Mouse (Mus musculus): ENCODE results near the gene Slc45a3.

The Slc45a3 gene

DNA sequence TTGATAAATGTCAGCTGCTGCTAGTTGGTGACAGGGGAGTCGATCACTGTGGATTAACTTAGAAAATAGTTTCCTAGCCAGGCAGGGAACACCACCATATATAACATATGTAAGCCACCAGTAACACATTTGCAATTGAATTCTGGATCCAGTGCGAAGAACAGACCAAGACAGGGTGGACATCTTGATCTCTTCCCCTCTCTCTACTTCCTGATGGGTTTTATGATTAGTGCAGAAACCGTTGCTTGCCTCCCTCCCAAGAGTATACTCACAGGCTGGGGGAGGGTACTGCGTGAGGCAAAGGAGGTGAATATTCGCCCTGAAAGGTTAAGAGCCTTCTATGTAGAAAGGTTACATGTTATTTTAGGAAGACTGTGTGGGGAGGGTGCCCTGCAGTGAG is 3.1 kb downstream of the Slc45a3 start:
- no peak for DNase-seq

DNA sequence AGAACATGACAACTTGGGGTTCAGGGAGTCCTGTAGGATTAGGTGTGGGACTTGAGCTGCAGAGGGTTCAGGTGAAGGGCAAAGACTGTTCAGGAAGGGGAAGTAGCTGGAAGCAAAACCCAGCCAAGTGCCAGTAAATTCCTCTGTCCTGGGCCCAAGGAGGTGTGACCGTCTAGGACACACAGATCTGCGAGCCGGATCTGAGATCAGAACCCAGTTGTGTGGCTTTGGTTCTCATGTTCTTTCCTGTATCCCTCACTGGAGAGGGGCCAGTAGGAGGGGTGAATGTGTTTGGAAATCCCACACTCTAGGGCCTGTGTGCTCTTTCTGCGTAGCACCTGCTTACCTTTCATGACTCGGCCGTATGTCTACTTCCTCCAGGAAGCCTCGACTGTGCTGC is 4.6 kb downstream of the Slc45a3 start:
- DNase-seq: no peak

DNA sequence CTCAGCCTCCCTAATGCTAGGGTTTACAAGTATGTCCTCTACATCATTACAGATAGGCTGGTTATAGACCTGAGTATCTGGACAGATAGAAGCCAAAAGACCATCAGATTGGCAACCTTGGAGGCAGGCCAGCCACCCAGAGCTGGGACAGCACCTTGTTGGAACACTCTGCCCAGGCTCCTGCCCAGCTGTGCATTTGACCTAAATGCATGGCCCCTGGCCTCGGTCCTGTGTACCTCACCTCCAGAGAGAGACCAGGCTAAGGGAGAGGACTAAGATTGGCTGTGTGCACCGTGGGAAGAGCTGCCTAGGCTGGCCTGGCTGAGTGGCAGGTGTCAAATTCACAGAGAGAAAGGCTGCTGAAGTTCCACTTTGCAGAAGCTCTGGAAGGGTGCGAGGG is 5.8 kb downstream of the Slc45a3 start:
- DNase-seq: no peak

DNA sequence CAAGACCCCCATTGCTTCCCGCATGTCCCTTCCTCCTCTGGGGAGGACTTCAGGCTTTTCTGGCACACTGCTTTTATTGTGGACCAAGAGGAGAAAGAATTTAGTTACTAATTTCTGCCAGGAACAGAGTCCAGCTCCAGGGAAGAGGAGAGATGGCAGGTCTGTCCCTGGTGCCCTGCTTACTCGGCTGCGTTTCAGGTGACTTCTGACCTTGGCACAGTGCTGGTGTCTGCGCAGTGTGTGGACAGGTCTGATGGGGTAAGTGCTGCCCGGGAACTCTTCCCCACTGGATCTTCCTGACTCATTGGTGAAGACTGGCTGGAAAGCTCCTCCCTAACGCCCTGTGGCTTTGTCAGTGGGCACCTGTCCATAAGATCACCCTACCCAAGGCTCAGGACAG is 6.2 kb downstream of the Slc45a3 start:
- no peak for DNase-seq

DNA sequence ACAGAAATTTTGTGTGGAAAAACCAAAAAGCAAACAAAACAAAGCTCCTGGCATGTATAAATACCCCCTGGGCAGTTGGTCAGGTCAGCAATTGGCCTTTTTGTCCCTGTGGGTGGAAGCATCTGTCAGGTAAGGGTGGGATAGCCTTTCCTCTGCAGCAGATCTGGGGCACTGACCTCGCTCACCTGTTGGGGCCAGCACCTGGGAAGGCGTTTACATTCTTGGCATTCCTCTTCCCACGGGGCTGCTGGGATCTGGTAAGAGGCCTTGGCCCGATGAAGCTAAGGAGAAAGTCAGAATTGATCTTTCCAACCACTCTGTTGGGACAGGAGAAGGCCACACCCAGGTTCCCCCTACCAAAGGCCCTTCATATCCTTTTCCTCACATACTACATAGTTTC is 7.1 kb downstream of the Slc45a3 start:
- DNase-seq: no peak

DNA sequence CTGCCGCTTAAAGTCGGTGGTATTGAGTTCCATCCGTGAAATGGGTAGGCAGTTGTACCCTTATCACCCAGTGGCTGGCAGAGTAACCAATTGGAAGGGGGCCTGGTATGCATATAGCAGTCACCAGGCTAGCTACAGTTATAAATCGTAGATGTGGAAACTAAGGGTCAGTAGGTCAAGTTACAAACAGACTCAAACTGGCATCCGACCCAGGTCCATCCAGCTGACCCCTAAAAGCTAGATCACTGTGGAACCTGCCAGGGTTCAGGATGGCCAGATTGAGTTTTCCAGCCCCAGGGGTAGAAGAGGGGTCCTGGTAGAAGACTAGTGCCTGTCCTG is 7.5 kb downstream of the Slc45a3 start:
- no peak for DNase-seq

DNA sequence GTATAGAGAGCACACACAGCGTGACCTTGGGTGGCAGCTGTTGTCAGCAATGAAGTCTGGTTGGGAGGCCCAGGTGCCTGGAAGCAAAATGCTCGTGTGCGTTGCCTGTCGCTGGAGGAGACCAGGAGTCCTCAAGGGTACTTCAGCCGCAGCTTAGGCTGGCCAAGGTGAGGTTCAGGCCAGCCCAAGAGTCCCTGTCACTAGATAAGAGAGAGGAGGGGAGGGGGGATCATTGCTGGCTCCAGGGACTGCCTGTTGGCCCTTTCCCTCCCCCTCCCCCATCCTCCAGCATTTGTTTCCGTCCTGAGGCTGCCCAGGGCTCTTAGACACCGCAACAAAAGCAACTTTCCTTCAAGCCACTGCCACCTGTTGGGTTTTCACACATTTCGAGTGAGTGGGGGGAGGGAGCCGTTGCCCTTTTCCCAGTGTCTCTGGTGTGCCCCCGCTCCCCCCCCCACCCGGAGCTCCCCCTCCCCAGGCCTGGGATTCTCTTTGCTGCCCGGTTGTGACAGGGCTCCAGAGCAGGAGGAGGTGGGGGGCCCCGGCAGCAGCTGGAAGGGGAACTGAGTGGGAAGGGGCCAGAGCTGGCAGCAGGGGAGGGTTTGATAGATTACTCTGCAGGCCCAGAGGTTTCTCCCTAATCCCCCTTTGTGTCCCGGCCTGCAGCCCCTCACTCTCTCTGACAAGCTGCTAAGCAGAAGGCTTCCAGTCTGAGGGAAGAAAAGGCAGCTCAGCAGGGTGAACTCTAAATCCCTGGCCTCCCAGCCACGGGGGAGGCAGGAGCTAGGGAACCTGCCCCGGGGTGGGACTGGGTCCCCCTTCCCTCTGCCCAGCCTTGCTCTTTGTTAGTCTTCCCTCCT is 8.1 kb downstream of the Slc45a3 start:
- DNase-seq: no peak

DNA sequence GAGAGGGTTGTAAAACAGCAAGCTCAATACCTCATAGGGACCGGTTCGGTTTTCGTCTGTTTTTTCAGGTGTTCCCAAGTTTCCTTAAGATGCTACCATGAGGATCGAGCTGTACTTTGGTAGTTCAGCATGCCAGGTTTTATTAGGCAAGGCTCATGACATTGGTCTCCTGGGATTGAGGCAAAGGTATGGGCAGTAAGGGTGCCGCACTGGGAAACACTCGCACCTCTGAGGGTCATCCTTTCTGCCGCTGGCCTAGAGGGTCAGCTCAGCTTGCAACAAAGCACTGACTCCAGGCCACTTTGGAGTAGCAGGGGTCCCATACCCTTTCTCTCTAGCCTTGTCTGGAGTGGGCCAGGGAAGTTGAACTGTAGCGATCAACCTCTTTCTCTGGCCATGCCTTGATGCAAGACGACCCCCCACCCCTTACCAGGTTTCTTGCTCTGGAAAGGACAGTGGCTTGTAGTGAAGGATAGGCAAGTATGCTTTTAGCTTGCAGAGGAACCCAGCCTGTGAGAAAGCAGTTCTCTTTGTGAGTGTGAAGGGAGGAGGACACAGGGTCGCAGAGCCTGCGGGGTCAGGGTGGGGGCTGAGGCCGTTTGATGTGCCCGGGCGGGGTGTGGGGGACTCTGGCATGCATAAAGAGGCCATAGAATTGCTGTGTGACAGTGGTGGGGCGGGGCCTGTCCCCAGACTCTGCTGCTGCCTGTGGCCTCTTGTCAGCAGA is 9.2 kb downstream of the Slc45a3 start:
- no peak for DNase-seq

DNA sequence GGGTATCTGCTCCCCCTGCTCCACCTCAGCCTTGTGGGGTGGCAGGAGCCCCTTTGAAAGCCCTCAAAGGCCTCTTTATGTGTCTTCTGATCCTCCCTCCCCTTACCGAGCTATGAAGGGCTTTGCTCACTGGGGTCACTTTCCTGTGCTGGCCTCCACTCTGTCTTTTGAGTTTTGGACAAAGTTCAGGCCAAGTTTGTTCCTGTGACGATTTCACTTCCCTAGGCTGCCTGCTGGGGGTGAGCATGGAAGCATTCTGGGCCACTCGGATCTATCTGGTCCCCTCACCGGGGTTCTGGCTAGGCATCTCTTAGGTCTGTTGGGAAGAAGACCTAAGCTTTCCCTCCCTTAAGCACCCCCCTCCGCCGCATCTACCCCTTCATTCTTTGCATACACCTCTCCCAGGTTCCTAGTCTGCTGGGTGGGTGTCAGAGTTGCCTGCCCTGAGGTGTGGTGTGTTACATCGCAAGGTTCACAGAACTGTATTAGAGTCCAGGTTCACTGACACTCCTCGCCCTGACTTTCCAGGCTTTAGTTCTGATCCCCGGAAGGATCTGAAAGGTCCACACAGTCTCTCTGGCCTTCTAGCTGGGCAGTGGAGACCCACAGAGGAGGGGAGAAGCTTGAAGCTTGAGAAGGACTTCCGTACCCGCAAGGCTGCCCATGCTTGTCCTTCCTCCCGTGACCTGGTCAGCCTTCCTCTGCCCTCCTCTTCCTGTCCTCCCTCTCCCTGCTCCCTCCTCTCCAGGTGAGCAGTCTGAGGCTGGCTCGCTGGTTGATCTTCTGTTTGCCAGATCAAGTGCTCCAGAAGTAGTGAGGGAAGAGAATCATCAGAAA is 9.9 kb downstream of the Slc45a3 start:
- no peak for DNase-seq

DNA sequence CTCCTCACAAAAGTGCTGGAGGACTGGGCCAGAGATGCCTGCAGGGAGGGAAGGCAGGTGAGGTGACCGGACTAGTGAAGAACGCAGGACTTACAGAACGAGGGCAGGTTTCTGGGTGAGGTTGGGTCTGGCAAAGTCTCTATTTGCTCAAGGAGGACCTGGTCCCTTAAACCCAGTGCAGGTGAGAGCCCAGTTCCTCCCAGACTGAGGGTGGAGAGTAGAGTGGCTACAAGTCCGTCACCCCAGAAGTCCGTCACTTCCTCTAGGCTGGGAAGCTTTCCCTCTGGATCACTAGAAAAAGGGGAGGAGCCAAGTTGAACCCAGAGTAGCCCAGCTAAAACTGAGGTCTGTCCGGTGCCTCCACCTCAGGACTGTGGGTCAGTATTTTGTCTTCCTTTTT is 11.2 kb downstream of the Slc45a3 start:
- no peak for DNase-seq

DNA sequence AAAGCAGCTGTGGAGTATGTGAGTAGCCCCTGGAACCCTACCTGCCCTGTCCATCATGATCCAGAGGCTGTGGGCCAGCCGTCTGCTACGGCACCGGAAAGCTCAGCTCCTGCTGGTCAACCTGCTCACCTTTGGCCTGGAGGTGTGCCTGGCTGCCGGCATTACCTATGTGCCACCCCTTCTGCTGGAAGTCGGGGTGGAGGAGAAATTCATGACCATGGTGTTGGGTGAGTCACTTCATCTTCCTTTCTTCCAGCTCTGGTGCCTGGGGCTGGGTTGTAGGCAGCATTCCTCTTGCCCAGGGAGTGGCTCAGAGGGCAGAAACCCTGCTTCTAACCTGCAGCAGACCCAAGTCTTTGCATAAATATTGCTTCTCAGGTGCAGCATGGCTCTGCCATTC is 14.1 kb downstream of the Slc45a3 start:
- DNase-seq: no peak

DNA sequence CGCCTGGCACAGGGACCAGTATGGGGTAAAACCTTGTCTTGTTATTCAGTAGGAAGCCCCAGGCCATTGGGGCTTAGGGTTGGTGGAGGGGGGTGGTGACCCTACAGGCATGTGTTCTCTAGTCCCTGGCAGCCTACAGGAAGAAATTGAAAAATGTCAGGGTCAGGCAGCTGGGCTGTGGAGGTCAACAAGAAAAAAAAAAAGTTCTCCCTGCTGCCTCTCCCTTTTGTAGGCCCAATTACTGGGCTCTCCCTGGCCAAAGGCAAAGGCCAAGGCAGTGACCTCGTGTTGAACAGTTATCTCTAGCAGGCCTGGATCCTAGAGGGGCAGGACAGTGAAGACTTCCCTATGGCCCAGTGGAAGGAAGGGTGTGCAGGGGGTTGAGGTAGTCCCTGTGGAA is 17.7 kb downstream of the Slc45a3 start:
- no peak for DNase-seq

DNA sequence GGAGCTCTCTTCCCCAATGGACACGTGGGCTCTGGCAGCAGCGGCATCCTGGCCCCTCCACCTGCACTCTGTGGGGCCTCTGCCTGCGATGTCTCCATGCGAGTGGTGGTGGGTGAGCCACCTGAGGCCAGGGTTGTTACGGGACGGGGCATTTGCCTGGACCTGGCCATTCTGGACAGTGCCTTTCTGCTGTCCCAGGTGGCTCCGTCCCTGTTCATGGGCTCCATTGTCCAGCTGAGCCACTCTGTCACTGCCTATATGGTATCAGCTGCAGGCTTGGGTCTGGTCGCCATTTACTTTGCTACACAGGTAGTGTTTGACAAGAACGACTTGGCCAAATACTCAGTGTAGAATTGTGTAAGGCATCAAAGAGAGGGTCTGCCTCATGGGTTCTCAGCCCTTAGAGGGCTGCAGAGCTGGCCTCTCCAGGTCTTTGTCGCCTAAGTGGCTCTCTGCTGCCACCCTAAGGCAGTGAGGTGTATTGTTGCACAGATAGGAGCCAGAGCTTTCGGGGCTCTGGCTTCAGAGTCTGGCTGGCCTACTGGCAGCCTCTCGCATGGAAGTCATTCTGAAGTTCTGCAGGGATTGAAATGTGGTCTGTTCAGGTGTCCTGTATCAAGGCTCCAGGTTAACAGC is 18.7 kb downstream of the Slc45a3 start:
- peak; percentile 87 to 88 for DNase-seq

DNA sequence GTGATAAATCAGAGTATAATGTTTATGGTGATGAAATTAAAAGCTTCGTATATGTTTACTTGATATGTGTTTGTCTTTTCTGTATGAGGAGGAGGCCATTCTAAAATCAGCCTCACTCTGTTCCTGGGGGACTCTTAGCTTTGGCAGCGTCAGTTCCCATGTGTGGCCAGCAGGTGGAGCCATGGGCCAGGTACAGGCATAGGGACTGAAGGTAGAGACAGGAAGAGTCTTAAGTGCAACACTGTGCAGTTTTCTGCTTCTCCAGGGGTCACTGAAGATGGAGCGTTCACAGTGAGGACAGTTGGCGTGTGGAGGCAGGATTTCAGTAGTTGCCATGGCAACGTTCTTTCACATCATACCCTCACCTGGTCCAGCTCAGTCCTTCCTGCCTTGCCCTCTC is 20.1 kb downstream of the Slc45a3 start:
- DNase-seq: peak; percentile 90 to 91

DNA sequence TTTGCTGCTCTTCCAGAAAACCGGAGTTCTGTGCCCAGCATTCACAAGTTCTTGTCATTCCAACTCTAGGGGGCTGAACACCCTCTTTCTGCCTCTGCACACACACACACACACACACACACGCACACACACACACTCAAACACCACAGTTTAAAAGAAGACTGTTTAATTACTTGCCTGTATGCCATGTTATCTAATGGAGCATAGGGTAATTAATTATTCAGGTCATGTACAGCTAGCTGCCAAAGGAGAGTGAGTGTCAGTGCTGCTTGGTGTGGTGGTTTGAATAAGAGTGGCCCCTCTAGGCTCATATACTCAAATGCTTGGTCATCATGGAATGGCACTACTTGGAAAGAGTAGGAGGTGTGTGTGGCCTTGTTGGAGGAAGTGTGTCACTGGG is 21.0 kb downstream of the Slc45a3 start:
- DNase-seq: no peak

DNA sequence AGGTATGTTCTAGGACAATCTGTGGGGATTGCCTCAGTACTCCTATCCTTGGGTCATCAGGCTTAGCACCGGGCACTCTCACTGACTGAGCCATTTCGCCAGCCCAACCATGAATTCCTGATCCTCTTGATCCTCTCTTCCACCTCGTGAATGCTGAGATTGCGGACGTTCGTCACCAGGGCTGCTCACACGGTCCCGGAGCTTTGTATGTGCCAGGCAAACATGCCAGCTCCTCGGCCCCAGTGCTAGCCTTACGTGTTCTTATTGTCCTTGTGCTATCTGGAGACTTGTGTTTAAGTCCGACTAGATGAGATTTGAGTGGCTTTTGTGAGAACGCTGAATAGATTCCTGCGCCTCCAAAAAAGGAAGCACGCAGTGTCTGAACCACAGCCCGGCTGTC is 24.7 kb downstream of the Slc45a3 start:
- DNase-seq: no peak

DNA sequence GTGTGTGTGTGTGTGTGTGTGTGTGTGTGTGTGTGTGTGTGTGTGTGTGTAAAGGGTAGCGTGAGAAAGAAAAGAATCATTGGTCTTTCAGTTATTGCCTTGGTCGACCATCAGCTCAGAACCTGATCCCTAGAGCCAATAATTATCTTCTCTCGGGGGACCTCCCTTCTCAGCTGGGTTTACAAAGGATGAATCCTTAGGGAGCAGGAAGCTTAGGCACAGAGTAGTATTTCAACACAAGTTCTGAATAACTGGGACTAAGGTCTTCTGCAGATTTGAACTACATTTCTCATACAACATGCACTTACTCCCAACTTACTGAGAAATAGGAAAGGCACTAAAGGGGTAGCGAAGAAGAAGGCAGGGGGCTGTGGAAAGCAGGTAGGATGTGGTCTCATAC is 26.7 kb downstream of the Slc45a3 start:
- no peak for DNase-seq

DNA sequence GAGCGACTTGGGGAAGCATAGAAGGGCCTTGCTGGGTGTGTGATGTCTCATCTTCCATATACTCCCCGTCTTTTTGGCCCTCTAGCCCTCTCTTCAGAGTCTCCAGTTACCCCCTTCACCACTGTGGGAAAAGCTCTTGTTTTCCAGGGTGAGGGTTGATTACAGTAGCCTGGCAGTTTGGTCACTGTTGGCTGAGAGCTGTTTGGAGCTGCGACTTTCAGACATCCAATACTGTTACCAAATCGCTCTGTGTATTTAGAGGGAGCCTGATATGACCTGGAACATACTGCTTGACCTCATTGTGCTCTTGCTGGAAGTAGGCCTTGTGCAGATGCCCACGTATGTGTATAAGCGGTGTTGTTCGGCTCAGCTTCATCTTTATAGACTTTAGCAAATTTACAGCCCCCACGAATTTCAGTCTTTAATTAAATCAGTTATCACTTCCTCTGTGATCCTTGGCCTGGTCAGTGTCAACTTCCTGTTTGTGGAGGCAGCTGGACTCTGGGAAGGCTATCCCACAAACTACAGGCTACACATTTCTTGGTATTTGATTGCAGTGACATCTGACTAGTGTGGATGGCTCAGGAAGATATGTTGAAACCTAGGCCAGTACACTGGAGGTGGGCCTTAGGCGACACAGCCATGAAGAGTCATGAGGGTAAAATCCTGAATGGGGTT is 27.5 kb downstream of the Slc45a3 start:
- DNase-seq: no peak

DNA sequence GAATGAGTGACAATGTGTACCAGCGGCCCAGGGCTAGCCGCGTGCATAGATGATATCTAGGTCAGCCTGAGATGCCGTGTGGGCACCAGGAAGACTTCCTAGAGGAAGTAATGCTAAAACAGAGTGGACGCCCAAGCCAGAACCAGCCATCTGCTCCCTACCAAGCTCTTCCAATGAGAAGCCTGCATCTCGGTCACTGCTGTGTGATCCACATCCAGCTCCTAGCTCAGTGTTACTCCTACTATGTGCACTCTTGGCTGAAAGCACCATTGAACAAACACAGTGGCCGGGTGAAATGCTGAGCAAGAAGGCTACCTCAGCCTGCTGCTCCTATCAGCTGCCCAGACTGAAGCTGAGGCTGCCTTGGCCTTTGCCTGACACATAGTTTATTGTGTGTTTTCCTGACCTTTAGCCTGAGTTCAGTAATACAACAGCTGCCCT is 29.8 kb downstream of the Slc45a3 start:
- no peak for DNase-seq

DNA sequence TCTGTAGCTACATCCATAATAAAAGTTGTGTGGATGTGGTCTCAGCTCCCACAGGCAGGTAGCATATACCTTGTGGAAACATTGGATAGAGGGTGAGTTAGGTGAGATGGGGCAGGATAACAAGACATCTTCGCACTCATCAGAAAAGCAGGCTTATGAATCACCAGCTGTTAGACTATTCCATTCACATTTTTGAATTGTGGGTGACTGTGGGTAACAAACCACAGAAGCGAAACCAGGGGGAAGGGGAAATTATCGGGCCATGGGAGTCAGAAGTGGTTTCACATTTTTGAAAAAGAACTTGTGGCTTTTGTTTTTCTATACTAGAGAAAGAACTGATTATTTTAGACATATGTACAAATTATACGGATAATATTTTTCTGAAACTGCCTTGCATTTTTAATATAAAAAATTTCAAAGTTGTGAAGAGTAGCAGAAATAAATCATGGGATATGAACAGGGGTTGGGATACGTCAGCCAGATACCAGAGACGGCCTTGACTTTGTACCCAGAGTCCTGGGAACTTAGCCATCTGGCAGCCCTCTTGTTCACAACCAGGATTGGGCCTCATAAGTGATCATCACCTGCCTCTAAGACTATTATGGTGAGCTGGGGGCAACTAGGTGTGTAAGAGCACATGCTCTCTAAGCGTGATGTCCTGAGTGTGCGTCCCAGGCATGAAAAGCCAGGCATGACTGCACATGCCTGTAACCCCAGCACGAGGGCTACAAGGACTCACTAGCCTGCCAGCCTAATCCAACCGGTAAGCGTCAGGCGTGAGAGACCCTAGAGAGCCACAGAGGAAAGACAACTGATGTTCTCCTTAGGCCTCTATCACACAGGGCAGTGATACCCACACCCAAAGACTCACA is 30.6 kb downstream of the Slc45a3 start:
- DNase-seq: peak in 1 of 2 experiments; percentile 8

DNA sequence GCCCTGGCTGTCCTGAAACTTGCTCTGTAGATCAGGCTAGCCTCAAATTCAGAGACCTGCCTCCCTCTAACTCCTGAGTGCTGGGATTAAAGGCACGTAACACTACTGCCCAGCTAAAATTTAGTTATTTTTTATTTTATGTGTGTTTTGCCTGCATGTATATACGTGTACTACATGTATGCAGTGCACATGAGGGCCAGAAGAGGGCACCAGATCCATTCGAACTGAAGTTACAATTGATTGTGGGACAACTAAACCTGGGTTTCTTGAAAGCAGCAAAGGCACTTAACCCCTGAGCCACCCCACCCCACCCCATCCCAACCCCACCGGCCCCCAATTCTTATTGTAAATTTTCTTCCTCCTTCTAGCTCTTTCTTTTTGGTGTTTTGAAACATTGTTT is 32.3 kb downstream of the Slc45a3 start:
- peak; percentile 82 to 85 for DNase-seq

Data from cerebellum, postnatal 10 days (tissue).